Mouse (Mus musculus) midbrain, embryonic 13.5 days (tissue): ENCODE measurements at regions not wholly inside any gene's neighbourhood (a gene's known extent, or its start where the extent isn't known, plus 50 kb on each side); places are given as distances from the start of the nearest gene placed in this dataset.
A peak's percentile ranks its signal among the peaks of the same experiment; 100 is the strongest.

Experiments used
- ATAC-seq: fragments of 200-750 bp; cut with Nextera tagmentation; 2 replicates; pipeline ENCODE4 v1.8.0; 2017; ENCODE audit warnings: mild to moderate bottlenecking, moderate TSS enrichment, moderate library complexity
- H3K27ac ChIP-seq: fragments of 300-500 bp; sonication (generic); 2 replicates; pipeline ENCODE4 v1.5.1; 2015; ENCODE audit warnings: inconsistent platforms, mild to moderate bottlenecking, moderate library complexity
- H3K27me3 ChIP-seq: fragments of 300-500 bp; sonication (generic); 2 replicates; pipeline ENCODE4 v1.6.1; 2015; ENCODE audit warnings: mild to moderate bottlenecking, inconsistent platforms
- H3K36me3 ChIP-seq: fragments of 300-500 bp; sonication (generic); 2 replicates; pipeline ENCODE4 v1.6.1; 2015; ENCODE audit warnings: mild to moderate bottlenecking, inconsistent platforms
- H3K4me1 ChIP-seq: fragments of 300-500 bp; sonication (generic); replicated peaks from 2 replicates; pipeline ENCODE4 v1.6.1; 2015; ENCODE audit warnings: inconsistent platforms
- H3K4me2 ChIP-seq: fragments of 300-500 bp; sonication (generic); replicated peaks from 2 replicates; pipeline ENCODE4 v1.6.1; 2015; ENCODE audit warnings: moderate library complexity, mild to moderate bottlenecking, inconsistent platforms
- H3K4me3 ChIP-seq: fragments of 300-500 bp; sonication (generic); replicated peaks from 2 replicates; pipeline ENCODE4 v1.5.1; 2015; ENCODE audit warnings: mild to moderate bottlenecking, inconsistent platforms
- H3K9ac ChIP-seq: fragments of 300-500 bp; sonication (generic); replicated peaks from 2 replicates; pipeline ENCODE4 v1.6.1; 2015; ENCODE audit warnings: mild to moderate bottlenecking, inconsistent platforms
- H3K9me3 ChIP-seq: fragments of 300-500 bp; sonication (generic); 2 replicates; pipeline ENCODE4 v1.6.1; 2016; ENCODE audit warnings: mild to moderate bottlenecking, inconsistent platforms
- WGBS: fragments of 180-500 bp; shearing (Covaris S2); methylation state at CpG from one replicate; pipeline ENCODE4 v1.1.7; 2015; 5-methylcytosine and 5-hydroxymethylcytosine counted together

DNA sequence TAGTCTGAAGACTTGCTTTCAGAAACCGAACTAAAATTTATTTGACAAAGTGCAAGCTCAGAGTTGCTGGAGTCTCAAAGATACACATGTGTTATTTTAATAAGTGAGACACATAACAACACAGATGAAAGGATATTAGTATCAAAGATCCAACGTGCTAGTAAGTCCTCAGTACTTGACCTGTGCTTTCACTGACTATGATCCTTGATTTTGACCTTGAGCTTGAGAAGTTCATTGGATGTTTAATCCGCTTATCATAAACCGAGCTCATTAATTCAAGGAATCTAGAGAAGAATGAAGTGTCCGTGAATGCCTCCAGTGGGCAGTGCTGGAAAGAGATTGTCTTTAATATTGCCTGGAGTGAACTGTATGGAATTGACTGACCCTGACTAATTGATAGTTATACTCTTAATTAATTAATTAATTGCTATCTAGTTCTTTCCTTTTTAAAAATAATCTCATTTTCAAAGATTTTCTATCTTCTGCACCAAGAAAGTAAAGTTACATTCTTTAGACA is 729.6 kb upstream of the Gm597 start:
- H3K4me2 ChIP-seq, result no peak overlapping the region
- H3K9ac ChIP-seq, result no peak overlapping the region
- H3K4me1 ChIP-seq, result no peaks in the 10 kb centered on the region
- 0 out of 2 replicates have a peak, but pooled peaks have one; percentile 24 for ATAC-seq
- H3K4me3 ChIP-seq, result no peak overlapping the region
- H3K27me3 ChIP-seq, result no peaks in the 10 kb centered on the region
- H3K27ac ChIP-seq, result no peak overlapping the region
- no peaks in the 10 kb centered on the region for H3K36me3 ChIP-seq
- no peaks in the 10 kb centered on the region for H3K9me3 ChIP-seq
- WGBS, result 33% methylated on average over 5 of the region's 5 CpGs
